Mouse (Mus musculus) thymus, adult 2 months (tissue): ENCODE data around the gene Dnah1.

Experiments used
- CTCF ChIP-seq: fragments of 200-500 bp; IDR thresholded peaks from 2 replicates; pipeline ENCODE4 v1.5.1; 2012; ENCODE audit warnings: mild to moderate bottlenecking, control low read depth, low read length, moderate library complexity, borderline replicate concordance; ENCODE audit not compliant: control insufficient read depth, poor library complexity, insufficient read depth; ENCODE audit errors: extremely low read depth
- POLR2A ChIP-seq: fragments of 200-500 bp; IDR thresholded peaks from 2 replicates; pipeline ENCODE4 v1.6.1; 2012; ENCODE audit warnings: mild to moderate bottlenecking, low read length, control low read depth, moderate library complexity; ENCODE audit not compliant: control insufficient read depth, poor library complexity, insufficient read depth; ENCODE audit errors: extremely low read depth

DNA sequence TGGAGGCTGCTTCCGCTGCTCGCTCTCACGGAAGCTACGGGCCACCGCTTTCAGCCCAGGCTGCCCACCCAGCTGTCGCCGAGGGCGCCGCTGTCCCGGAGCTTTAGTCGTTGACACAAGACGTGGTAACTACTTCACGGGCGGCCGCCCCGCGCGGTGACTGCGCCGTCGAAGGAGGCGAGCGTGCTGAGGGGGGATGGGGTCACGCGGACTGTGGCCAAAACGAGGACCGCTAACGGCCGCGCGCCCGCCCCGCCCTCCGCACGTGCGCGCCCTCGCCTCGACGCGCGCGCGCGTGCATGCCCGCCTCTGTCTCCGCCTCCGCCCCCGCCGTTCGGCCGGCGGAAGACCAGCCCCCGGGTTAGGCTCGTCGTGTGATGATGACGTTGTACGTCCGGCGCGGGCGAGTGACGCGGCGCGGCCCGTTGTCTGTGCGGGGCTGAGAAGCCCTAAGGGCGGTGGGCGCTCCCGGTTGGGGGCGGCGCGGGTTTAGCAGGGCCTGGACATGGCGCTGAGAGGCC, 72.6 kb downstream of the Dnah1 start, which contains the start of the genes Phf7 and Bap1:
- peak; percentile 95 for TF ChIP-seq POLR2A
- TF ChIP-seq CTCF = peak; percentile 75
